Comparison of ENCODE assay signal across 8 mouse cellular contexts in genomic region chr1:155050174-155050573, GRCm38 (mm10). TPM values are rescaled to one million over a fixed set of nuclear protein-coding genes. Genes with fewer than 3 reads are reported as not detected.
DNase-seq lines count a peak whose midpoint lies in the region; ATAC-seq lines count a peak whose summit lies in the region.

No protein-coding gene starts in this region.

- H3K9me3 ChIP-seq in liver, embryonic 12.5 days (replicated peaks): no peaks in the 10 kb centered on the region

- WGBS in liver, embryonic 12.5 days (ENCODE audit: insufficient replicate concordance): 32% methylated on average over 5 of the region's 5 CpGs

- no peak overlapping the region for H3K9ac ChIP-seq in liver, embryonic 12.5 days

- H3K36me3 ChIP-seq in liver, embryonic 12.5 days: no peaks in the 10 kb centered on the region

- H3K27me3 ChIP-seq in liver, embryonic 12.5 days (replicated peaks): no peaks in the 10 kb centered on the region

- 0 out of 2 replicates have a peak overlapping the region, but pooled peaks have one; percentile 18 for H3K27ac ChIP-seq in liver, embryonic 12.5 days

- ATAC-seq in liver, embryonic 12.5 days: peak; percentile 74

- peak; percentile 75 for DNase-seq in embryo, embryonic 10 days (ENCODE audit: low spot score)
- DNase-seq in embryo, embryonic 9.5 days (ENCODE audit: extremely low spot score): no peak
- DNase-seq in A20 (ENCODE audit: low read depth, low spot score): peak; percentile 92
- peak; percentile 42 for DNase-seq in embryo, embryonic 11.5 days (ENCODE audit: low read depth, low spot score)
- DNase-seq in heart, postnatal 4 days: peak; percentile 70
- DNase-seq in natural killer cell, adult 2 months (ENCODE audit: low spot score in 2 of 2): peak; percentile 88 to 89
- DNase-seq in ovary, postnatal 14 days (ENCODE audit: low spot score): no peak

- no peak overlapping the region for H3K4me3 ChIP-seq in liver, embryonic 12.5 days

- peak overlapping the region; percentile 30 for H3K4me2 ChIP-seq in liver, embryonic 12.5 days

- peaks cover 32% of the 10 kb centered on the region for H3K4me1 ChIP-seq in liver, embryonic 12.5 days

RNA-seq across cellular contexts. Expression of gene Ier5, which starts 49.3 kb away (rescaled TPM):
- total RNA-seq in heart, postnatal 4 days (2021): 10 to 100 TPM; 26.1 to 26.6 TPM
- polyA plus RNA-seq in liver, embryonic 12.5 days (2016; fragmentation: Nextera tagmentation; extraction: Ambion mirVana): 6.1 and 6.9 TPM in 2 replicates

Comparison
In these comparisons a context has a peak if more than half of its experiments do, and no peak if none do; other contexts are left out.
1. DNase-seq: peak in embryo, embryonic 10 days (single experiment), A20 (single experiment), embryo, embryonic 11.5 days (single experiment), heart, postnatal 4 days (single experiment) and natural killer cell, adult 2 months (2 of 2); none in embryo, embryonic 9.5 days (single experiment) and ovary, postnatal 14 days (single experiment).